Mouse (Mus musculus) cortical plate, adult 2 months (tissue): ENCODE results near the gene Rtca. TPM values are rescaled to one million over a fixed set of nuclear protein-coding genes. Genes with fewer than 3 reads are reported as not detected.

ENCODE experiments used
- H3K27ac ChIP-seq: fragments of 200-500 bp; 2 replicates; pipeline ENCODE4 v1.5.1; 2012; ENCODE audit warnings: low read length, control low read depth, inconsistent platforms; ENCODE audit not compliant: insufficient read depth
- H3K4me1 ChIP-seq: fragments of 200-500 bp; 2 replicates; pipeline ENCODE4 v1.6.1; 2011; ENCODE audit warnings: low read length; ENCODE audit not compliant: control insufficient read depth, insufficient read depth
- H3K4me3 ChIP-seq: fragments of 200-500 bp; 2 replicates; pipeline ENCODE4 v1.5.1; 2011; ENCODE audit warnings: mild to moderate bottlenecking, low read length, control low read depth; ENCODE audit not compliant: insufficient read depth
- CTCF ChIP-seq: fragments of 200-500 bp; IDR thresholded peaks from 2 replicates; pipeline ENCODE4 v1.5.1; 2011; ENCODE audit warnings: mild to moderate bottlenecking, control low read depth, low read length; ENCODE audit not compliant: insufficient read depth; ENCODE audit errors: extremely low read depth
- POLR2A ChIP-seq: fragments of 200-500 bp; IDR thresholded peaks from 2 replicates; pipeline ENCODE4 v1.6.1; 2011; ENCODE audit warnings: mild to moderate bottlenecking, low read length, control low read depth; ENCODE audit not compliant: insufficient read depth; ENCODE audit errors: extremely low read depth
- polyA plus RNA-seq: library from polyadenylated mRNA; depleted of rRNA; stranded (reverse); fragments of >200 nt; gene quantifications from 2 replicates; pipeline ENCODE4 v1.2.3, GENCODE M21; 2012; rRNA removed

The Rtca gene
- polyA plus RNA-seq = 89.2 and 91.6 TPM in 2 replicates

GRCm38 (mm10) chr3:116507772-116508351 lies at the start of gene Rtca:
Rtca (minus strand) TSS chr3:116508208.
- TF ChIP-seq POLR2A = 0 out of 2 replicates have a peak, but pooled peaks have one; percentile 16
- peak; percentile 82 for TF ChIP-seq CTCF
- H3K4me3 ChIP-seq = peak within 1 kb of the TSS; percentile 48
- peaks cover 6% of the 10 kb centered on the region for H3K4me1 ChIP-seq
- no peak within 1 kb of the TSS for H3K27ac ChIP-seq

DNA sequence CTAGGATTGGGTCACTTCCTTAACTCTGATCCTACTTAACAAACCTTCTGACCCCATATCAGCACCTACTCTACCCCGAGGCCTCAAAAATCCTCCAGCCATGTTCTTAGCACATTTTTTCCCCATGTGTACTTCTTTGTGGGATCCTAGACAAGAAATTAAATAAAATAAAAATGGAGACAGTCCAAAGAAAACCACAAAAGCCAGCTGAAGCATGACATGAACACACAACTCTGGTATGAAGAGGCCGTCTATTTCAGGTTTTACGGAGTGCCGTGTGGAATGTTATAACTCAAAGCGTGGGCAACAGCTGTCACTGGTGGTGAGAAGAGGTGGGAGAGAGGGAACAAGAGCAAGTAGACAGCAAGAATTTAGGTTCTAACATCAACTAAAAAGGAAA lies 43.4 kb upstream of the Rtca start:
- H3K4me3 ChIP-seq = no peak overlapping the region
- no peak for TF ChIP-seq CTCF
- no peak for TF ChIP-seq POLR2A
- no peak overlapping the region for H3K27ac ChIP-seq
- no peaks in the 10 kb centered on the region for H3K4me1 ChIP-seq

- Histone ChIP-seq H3K4me3 (no peak overlapping the region), H3K4me1 (no peaks in the 10 kb centered on the region), H3K27ac (no peak overlapping the region)
- TF ChIP-seq POLR2A (no peak), CTCF (no peak)
Measured at GRCm38 (mm10) chr3:116547430-116547829, 39.4 kb upstream of the Rtca start.

DNA sequence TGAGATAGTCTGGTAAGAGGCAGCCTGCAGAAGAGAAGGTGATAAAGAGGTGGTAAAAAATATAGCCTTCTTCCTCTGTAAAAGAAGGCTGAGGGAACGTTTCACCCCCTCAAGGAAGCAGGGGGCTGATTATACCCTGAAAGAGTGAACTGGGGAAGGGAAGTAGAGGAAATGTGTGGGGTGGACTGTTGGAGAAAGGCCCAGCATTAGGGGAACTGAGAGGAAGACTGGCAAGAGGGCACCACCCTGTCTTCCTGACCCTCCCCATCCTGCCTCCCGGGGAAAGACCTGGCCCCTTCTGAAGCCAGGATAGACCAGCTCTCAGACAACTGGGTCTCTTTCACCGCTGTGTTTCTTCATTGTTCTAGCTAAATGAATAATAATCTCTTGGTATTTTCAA lies 34.5 kb upstream of the Rtca start:
- Histone ChIP-seq H3K4me1 (no peaks in the 10 kb centered on the region), H3K27ac (no peak overlapping the region), H3K4me3 (no peak overlapping the region)
- TF ChIP-seq POLR2A (no peak), CTCF (no peak)

GRCm38 (mm10) chr3:116542070-116542469 lies 34.1 kb upstream of the Rtca start:
- TF ChIP-seq POLR2A (no peak), CTCF (no peak)
- Histone ChIP-seq H3K4me3 (no peak overlapping the region), H3K4me1 (no peaks in the 10 kb centered on the region), H3K27ac (no peak overlapping the region)

DNA sequence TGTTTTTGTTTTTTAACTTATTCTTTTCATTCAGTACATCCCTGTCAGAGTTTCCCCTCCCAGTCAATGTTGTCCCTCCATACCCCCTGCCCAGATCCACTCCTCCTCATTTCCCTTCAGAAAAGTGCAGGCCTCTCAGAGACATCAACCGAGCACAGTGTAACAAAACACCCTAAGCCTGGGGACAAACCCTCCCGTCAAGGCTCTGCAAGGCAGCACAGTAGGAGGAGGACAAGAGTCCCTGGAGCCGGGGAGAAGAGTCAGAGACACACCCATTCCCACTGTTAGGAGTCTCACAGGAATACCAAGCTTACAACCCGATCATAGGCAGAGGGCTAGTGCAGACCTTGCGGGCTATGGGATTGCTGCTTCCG lies 29.2 kb upstream of the Rtca start:
- no peak overlapping the region for H3K27ac ChIP-seq
- H3K4me1 ChIP-seq = no peaks in the 10 kb centered on the region
- no peak overlapping the region for H3K4me3 ChIP-seq
- TF ChIP-seq POLR2A (no peak), CTCF (no peak)

- Histone ChIP-seq H3K4me3 (no peak overlapping the region), H3K27ac (no peak overlapping the region), H3K4me1 (no peaks in the 10 kb centered on the region)
- no peak for TF ChIP-seq POLR2A
- no peak for TF ChIP-seq CTCF
Measured at GRCm38 (mm10) chr3:116536428-116537199, 28.6 kb upstream of the Rtca start.

GRCm38 (mm10) chr3:116530826-116531225 lies 22.8 kb upstream of the Rtca start:
- Histone ChIP-seq H3K4me3 (no peak overlapping the region), H3K27ac (no peak overlapping the region), H3K4me1 (peaks cover 1% of the 10 kb centered on the region; the same call in 1 of the 2 replicates)
- no peak for TF ChIP-seq POLR2A
- TF ChIP-seq CTCF = no peak

DNA sequence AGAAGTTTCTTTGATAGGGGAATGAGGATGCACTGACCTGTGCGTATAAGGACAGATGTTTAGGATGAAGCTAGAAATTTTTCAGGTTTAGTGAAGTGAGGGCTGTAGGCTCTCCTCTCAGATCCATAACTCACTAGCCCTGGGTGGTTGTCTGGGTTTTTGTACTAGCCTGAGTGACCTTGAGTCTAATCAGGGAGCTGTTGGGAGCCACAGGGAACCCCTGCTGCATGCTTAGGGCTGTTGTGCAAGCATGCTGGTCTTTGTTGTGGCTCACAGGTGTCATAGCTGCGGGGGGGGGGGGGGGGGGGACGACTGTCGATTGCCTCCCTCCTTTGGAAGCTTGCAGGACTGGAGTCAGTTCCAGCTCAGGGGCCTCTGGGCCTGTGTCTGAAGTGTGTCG lies 21.7 kb upstream of the Rtca start:
- Histone ChIP-seq H3K27ac (no peak overlapping the region), H3K4me1 (peaks cover 1% of the 10 kb centered on the region; the same call in 1 of the 2 replicates), H3K4me3 (no peak overlapping the region)
- TF ChIP-seq POLR2A (no peak), CTCF (no peak)

DNA sequence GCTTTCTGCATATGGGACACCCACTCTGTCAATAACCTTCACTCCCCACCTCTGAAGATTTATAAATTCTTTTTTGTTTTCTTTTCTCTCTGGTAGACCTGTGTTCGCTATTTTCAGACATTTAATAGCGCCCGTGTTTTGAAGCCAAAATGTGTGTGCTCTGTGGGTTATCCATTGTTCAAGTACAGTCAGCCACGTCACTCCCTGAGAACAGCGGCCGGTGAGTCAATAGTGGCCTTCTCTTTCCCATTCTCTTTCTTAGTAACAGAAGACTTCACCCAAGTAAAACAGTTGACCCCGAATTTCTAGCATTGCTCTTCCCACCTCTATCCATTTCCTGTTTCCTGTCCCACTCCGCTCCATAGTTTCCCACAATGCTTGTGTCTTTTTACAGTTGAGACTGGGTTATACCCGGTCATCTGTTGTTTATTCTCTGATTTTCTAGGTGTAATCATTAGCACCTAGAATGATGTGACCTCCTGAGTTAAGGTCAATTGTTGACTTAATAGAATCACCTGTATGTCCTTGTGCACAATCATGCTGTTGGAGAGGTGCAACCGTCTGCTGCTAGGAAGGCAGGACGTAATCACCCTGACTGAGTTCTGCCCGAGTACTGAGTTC lies 12.2 kb upstream of the Rtca start:
- TF ChIP-seq CTCF (no peak), POLR2A (no peak)
- Histone ChIP-seq H3K27ac (no peak overlapping the region), H3K4me1 (no peaks in the 10 kb centered on the region), H3K4me3 (no peak overlapping the region)
